Mouse (Mus musculus): ENCODE measurements at regions not wholly inside any gene's neighbourhood (a gene's known extent, or its start where the extent isn't known, plus 50 kb on each side); places are given as distances from the start of the nearest gene placed in this dataset.

DNA sequence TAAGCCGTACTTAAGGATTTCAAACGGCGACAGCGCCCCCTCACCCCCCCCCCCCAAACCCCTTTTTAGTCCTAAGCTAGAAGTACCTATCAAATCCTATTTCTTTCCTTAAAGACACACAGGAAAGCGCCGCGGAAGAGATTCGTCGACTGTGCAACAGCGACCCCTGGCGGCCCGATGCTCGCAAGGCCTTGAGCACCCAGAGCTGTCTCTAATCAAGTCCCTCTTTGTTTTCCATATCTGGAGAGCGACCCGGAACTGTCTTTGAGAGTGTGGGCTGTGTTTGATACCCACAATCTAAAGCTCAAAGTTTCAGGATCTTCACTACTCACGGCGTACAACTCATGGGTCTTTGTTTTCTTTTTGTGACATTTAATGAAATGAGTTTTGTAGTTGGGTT lies 166.4 kb upstream of the Dcn start:
- TF ChIP-seq POLR2A (IDR thresholded peaks at IDR 0.05; ENCODE audit: extremely low read depth, insufficient read depth, low read length): no peak
- peak; percentile 93 for TF ChIP-seq CTCF (IDR thresholded peaks at IDR 0.05; ENCODE audit: low read depth, low read length)
- no peak overlapping the region for H3K9ac ChIP-seq (ENCODE audit: low read depth, low read length)
- H3K79me2 ChIP-seq (ENCODE audit: control insufficient read depth, insufficient read depth, low read length): no peaks in the 10 kb centered on the region
- WGBS: 0% methylated on average over 17 of the region's 17 CpGs
- peak; percentile 75 for DNase-seq (ENCODE audit: extremely low read depth, low read depth, low spot score)
- no peaks in the 10 kb centered on the region for H3K36me3 ChIP-seq (ENCODE audit: control insufficient read depth, insufficient read depth, low read length)
- H3K4me1 ChIP-seq (ENCODE audit: control insufficient read depth, insufficient read depth, low read length): no peaks in the 10 kb centered on the region; the same call in 1 of the 2 replicates
- H3K27me3 ChIP-seq (ENCODE audit: control insufficient read depth, insufficient read depth, low read length): no peaks in the 10 kb centered on the region
- H3K4me3 ChIP-seq (ENCODE audit: insufficient read depth, low read depth, low read length): peak overlapping the region; percentile 49; the same call in 1 of the 2 replicates
- peak overlapping the region; percentile 60 for H3K27ac ChIP-seq (replicated peaks; ENCODE audit: insufficient read depth, low read depth, low read length)

GRCm38 (mm10) chr10:97313407-97313901 lies 166.0 kb upstream of the Dcn start:
- no peaks in the 10 kb centered on the region for H3K36me3 ChIP-seq (ENCODE audit: control insufficient read depth, insufficient read depth, low read length)
- H3K27ac ChIP-seq (replicated peaks; ENCODE audit: insufficient read depth, low read depth, low read length): peak overlapping the region; percentile 60
- peak overlapping the region; percentile 49 for H3K4me3 ChIP-seq (ENCODE audit: insufficient read depth, low read depth, low read length)
- TF ChIP-seq CTCF (IDR thresholded peaks at IDR 0.05; ENCODE audit: low read depth, low read length) (no peak), POLR2A (IDR thresholded peaks at IDR 0.05; ENCODE audit: extremely low read depth, insufficient read depth, low read length) (no peak)
- WGBS: 2% methylated on average over 13 of the region's 13 CpGs
- DNase-seq (ENCODE audit: extremely low read depth, low read depth, low spot score): peak; percentile 76
- H3K4me1 ChIP-seq (ENCODE audit: control insufficient read depth, insufficient read depth, low read length): no peaks in the 10 kb centered on the region; the same call in 1 of the 2 replicates
- peak overlapping the region; percentile 33; the same call in 1 of the 2 replicates for H3K9ac ChIP-seq (ENCODE audit: low read depth, low read length)
- no peaks in the 10 kb centered on the region for H3K27me3 ChIP-seq (ENCODE audit: control insufficient read depth, insufficient read depth, low read length)
- no peaks in the 10 kb centered on the region for H3K79me2 ChIP-seq (ENCODE audit: control insufficient read depth, insufficient read depth, low read length)

- Histone ChIP-seq H3K4me3 (ENCODE audit: insufficient read depth, low read depth, low read length) (no peak overlapping the region), H3K79me2 (ENCODE audit: control insufficient read depth, insufficient read depth, low read length) (no peaks in the 10 kb centered on the region), H3K36me3 (ENCODE audit: control insufficient read depth, insufficient read depth, low read length) (no peaks in the 10 kb centered on the region), H3K4me1 (ENCODE audit: control insufficient read depth, insufficient read depth, low read length) (no peaks in the 10 kb centered on the region), H3K9ac (ENCODE audit: low read depth, low read length) (no peak overlapping the region), H3K27me3 (ENCODE audit: control insufficient read depth, insufficient read depth, low read length) (no peaks in the 10 kb centered on the region), H3K27ac (replicated peaks; ENCODE audit: insufficient read depth, low read depth, low read length) (no peak overlapping the region)
- DNase-seq (ENCODE audit: extremely low read depth, low read depth, low spot score): no peak
- no peak for TF ChIP-seq CTCF (IDR thresholded peaks at IDR 0.05; ENCODE audit: low read depth, low read length)
- no peak for TF ChIP-seq POLR2A (IDR thresholded peaks at IDR 0.05; ENCODE audit: extremely low read depth, insufficient read depth, low read length)
- WGBS: 89% methylated on average over 2 of the region's 2 CpGs
Measured at GRCm38 (mm10) chr10:97332639-97333038, 146.8 kb upstream of the Dcn start.

- Histone ChIP-seq H3K27ac (replicated peaks; ENCODE audit: insufficient read depth, low read depth, low read length) (no peak overlapping the region), H3K79me2 (ENCODE audit: control insufficient read depth, insufficient read depth, low read length) (no peaks in the 10 kb centered on the region), H3K4me1 (ENCODE audit: control insufficient read depth, insufficient read depth, low read length) (no peaks in the 10 kb centered on the region), H3K4me3 (ENCODE audit: insufficient read depth, low read depth, low read length) (no peak overlapping the region), H3K27me3 (ENCODE audit: control insufficient read depth, insufficient read depth, low read length) (no peaks in the 10 kb centered on the region), H3K36me3 (ENCODE audit: control insufficient read depth, insufficient read depth, low read length) (no peaks in the 10 kb centered on the region), H3K9ac (ENCODE audit: low read depth, low read length) (no peak overlapping the region)
- TF ChIP-seq CTCF (IDR thresholded peaks at IDR 0.05; ENCODE audit: low read depth, low read length) (no peak), POLR2A (IDR thresholded peaks at IDR 0.05; ENCODE audit: extremely low read depth, insufficient read depth, low read length) (no peak)
- DNase-seq (ENCODE audit: extremely low read depth, low read depth, low spot score): no peak
Measured at GRCm38 (mm10) chr10:97334044-97334443, 145.4 kb upstream of the Dcn start.

GRCm38 (mm10) chr10:97334606-97335150 lies 144.7 kb upstream of the Dcn start:
- no peaks in the 10 kb centered on the region for H3K27me3 ChIP-seq (ENCODE audit: control insufficient read depth, insufficient read depth, low read length)
- no peaks in the 10 kb centered on the region for H3K36me3 ChIP-seq (ENCODE audit: control insufficient read depth, insufficient read depth, low read length)
- H3K9ac ChIP-seq (ENCODE audit: low read depth, low read length): no peak overlapping the region
- TF ChIP-seq CTCF (IDR thresholded peaks at IDR 0.05; ENCODE audit: low read depth, low read length) (no peak), POLR2A (IDR thresholded peaks at IDR 0.05; ENCODE audit: extremely low read depth, insufficient read depth, low read length) (no peak)
- H3K4me3 ChIP-seq (ENCODE audit: insufficient read depth, low read depth, low read length): no peak overlapping the region
- H3K4me1 ChIP-seq (ENCODE audit: control insufficient read depth, insufficient read depth, low read length): no peaks in the 10 kb centered on the region
- H3K27ac ChIP-seq (replicated peaks; ENCODE audit: insufficient read depth, low read depth, low read length): no peak overlapping the region
- no peak for DNase-seq (ENCODE audit: extremely low read depth, low read depth, low spot score)
- 88% methylated on average over 9 of the region's 9 CpGs for WGBS
- H3K79me2 ChIP-seq (ENCODE audit: control insufficient read depth, insufficient read depth, low read length): no peaks in the 10 kb centered on the region

GRCm38 (mm10) chr10:97338033-97338692 lies 141.2 kb upstream of the Dcn start:
- DNase-seq (ENCODE audit: extremely low read depth, low read depth, low spot score): no peak
- Histone ChIP-seq H3K4me3 (ENCODE audit: insufficient read depth, low read depth, low read length) (no peak overlapping the region), H3K9ac (ENCODE audit: low read depth, low read length) (no peak overlapping the region), H3K79me2 (ENCODE audit: control insufficient read depth, insufficient read depth, low read length) (no peaks in the 10 kb centered on the region), H3K4me1 (ENCODE audit: control insufficient read depth, insufficient read depth, low read length) (no peaks in the 10 kb centered on the region), H3K36me3 (ENCODE audit: control insufficient read depth, insufficient read depth, low read length) (no peaks in the 10 kb centered on the region), H3K27ac (replicated peaks; ENCODE audit: insufficient read depth, low read depth, low read length) (no peak overlapping the region), H3K27me3 (ENCODE audit: control insufficient read depth, insufficient read depth, low read length) (no peaks in the 10 kb centered on the region)
- WGBS: 70% methylated on average over 6 of the region's 6 CpGs
- TF ChIP-seq POLR2A (IDR thresholded peaks at IDR 0.05; ENCODE audit: extremely low read depth, insufficient read depth, low read length): no peak
- TF ChIP-seq CTCF (IDR thresholded peaks at IDR 0.05; ENCODE audit: low read depth, low read length): no peak

Data from liver, adult 2 months (tissue).